Mouse (Mus musculus) liver, postnatal 0 days (tissue): ENCODE data around the gene Cd81.
A peak's percentile ranks its signal among the peaks of the same experiment; 100 is the strongest.

Experiments
- CTCF ChIP-seq: sonication (generic); IDR thresholded peaks from 2 replicates; pipeline ENCODE4 v1.5.1; 2016; ENCODE audit warnings: antibody characterized with exemption, low read depth
- EP300 ChIP-seq: IDR thresholded peaks from 2 replicates; pipeline ENCODE4 v1.6.1; 2016; ENCODE audit warnings: antibody characterized with exemption, low read depth, mild to moderate bottlenecking

- TF ChIP-seq EP300 = no peak
- peak; percentile 65 for TF ChIP-seq CTCF
Measured at GRCm38 (mm10) chr7:143087070-143087579, 34.6 kb downstream of the Cd81 start.
